Mouse (Mus musculus): ENCODE measurements around the gene Nyx. TPM values are rescaled to one million over a fixed set of nuclear protein-coding genes. Genes with fewer than 3 reads are reported as not detected.

Gene Nyx
- polyA plus RNA-seq, 1 experiment = not detected

- TF ChIP-seq POLR2A (IDR thresholded peaks at IDR 0.05; ENCODE audit: borderline replicate concordance, control insufficient read depth, low read depth, low read length) (no peak), CTCF (IDR thresholded peaks at IDR 0.05; ENCODE audit: control insufficient read depth, insufficient read depth, low read length) (no peak)
- Histone ChIP-seq H3K4me1 (ENCODE audit: control insufficient read depth, insufficient read depth, low read length) (peaks cover 1% of the 10 kb centered on the region; the same call in 1 of the 2 replicates), H3K4me3 (replicated peaks; ENCODE audit: control insufficient read depth, low read depth, low read length) (no peak overlapping the region), H3K27ac (ENCODE audit: control insufficient read depth, insufficient read depth, low read depth, low read length, poor library complexity) (no peak overlapping the region)
- WGBS = 72% methylated on average over 7 of the region's 7 CpGs
These were observed 37.0 kb downstream of the Nyx start for GRCm38 (mm10) chrX:13502862-13503375.

GRCm38 (mm10) chrX:13504389-13504788 lies 38.5 kb downstream of the Nyx start:
- Histone ChIP-seq H3K27ac (ENCODE audit: control insufficient read depth, insufficient read depth, low read depth, low read length, poor library complexity) (no peak overlapping the region), H3K4me1 (ENCODE audit: control insufficient read depth, insufficient read depth, low read length) (peaks cover 1% of the 10 kb centered on the region; the same call in 1 of the 2 replicates), H3K4me3 (replicated peaks; ENCODE audit: control insufficient read depth, low read depth, low read length) (no peak overlapping the region)
- no peak for TF ChIP-seq POLR2A (IDR thresholded peaks at IDR 0.05; ENCODE audit: borderline replicate concordance, control insufficient read depth, low read depth, low read length)
- no peak for TF ChIP-seq CTCF (IDR thresholded peaks at IDR 0.05; ENCODE audit: control insufficient read depth, insufficient read depth, low read length)
- WGBS = 52% methylated on average over 7 of the region's 7 CpGs

DNA sequence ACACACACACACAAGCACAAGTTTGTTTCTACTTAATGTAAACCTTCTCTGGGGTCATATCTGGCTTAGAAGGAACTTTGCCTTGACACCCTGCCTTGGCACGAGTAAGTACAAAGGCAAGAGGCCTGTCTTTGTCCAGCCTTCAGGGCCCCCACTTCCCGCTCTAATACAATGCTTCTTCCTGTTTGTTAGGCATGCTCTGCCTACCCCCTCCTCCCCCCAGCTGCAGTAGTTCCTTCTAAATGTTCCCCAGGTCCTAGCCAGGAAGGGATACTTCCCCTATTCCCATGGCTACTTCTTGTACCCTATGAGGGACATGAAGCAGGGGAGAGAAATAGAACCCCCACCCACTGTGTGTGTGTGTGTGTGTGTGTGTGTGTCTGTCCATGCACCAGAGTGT lies 40.5 kb downstream of the Nyx start:
- WGBS = 52% methylated on average over 2 of the region's 2 CpGs
- peaks cover 1% of the 10 kb centered on the region; the same call in 1 of the 2 replicates for H3K4me1 ChIP-seq (ENCODE audit: control insufficient read depth, insufficient read depth, low read length)
- no peak overlapping the region for H3K4me3 ChIP-seq (replicated peaks; ENCODE audit: control insufficient read depth, low read depth, low read length)
- TF ChIP-seq POLR2A (IDR thresholded peaks at IDR 0.05; ENCODE audit: borderline replicate concordance, control insufficient read depth, low read depth, low read length) (no peak), CTCF (IDR thresholded peaks at IDR 0.05; ENCODE audit: control insufficient read depth, insufficient read depth, low read length) (no peak)
- no peak overlapping the region for H3K27ac ChIP-seq (ENCODE audit: control insufficient read depth, insufficient read depth, low read depth, low read length, poor library complexity)

DNA sequence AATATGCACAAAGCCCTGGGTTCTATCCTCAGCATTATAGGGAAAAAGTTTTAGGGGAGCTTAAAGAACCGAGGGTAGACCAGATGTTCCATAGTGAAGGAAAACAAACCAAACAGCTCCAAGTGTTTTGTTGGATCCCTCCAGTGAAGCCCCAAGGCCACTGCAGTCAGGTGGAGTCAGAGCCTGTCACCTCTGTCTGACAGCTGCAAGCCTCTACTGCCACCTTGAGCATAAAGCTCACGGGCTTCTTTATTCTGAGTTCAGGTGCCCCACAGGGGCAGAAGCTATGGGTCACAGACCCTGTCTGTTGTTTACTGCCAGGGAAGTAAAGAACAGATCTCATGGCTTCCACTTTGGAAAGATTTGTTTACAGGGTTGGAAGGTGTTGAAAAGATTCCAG lies 47.2 kb downstream of the Nyx start:
- TF ChIP-seq POLR2A (IDR thresholded peaks at IDR 0.05; ENCODE audit: borderline replicate concordance, control insufficient read depth, low read depth, low read length) = no peak
- TF ChIP-seq CTCF (IDR thresholded peaks at IDR 0.05; ENCODE audit: control insufficient read depth, insufficient read depth, low read length) = peak; percentile 28
- WGBS = 45% methylated on average over 2 of the region's 2 CpGs
- Histone ChIP-seq H3K27ac (ENCODE audit: control insufficient read depth, insufficient read depth, low read depth, low read length, poor library complexity) (no peak overlapping the region), H3K4me1 (ENCODE audit: control insufficient read depth, insufficient read depth, low read length) (peaks cover 3% of the 10 kb centered on the region; the same call in 1 of the 2 replicates), H3K4me3 (replicated peaks; ENCODE audit: control insufficient read depth, low read depth, low read length) (no peak overlapping the region)

DNA sequence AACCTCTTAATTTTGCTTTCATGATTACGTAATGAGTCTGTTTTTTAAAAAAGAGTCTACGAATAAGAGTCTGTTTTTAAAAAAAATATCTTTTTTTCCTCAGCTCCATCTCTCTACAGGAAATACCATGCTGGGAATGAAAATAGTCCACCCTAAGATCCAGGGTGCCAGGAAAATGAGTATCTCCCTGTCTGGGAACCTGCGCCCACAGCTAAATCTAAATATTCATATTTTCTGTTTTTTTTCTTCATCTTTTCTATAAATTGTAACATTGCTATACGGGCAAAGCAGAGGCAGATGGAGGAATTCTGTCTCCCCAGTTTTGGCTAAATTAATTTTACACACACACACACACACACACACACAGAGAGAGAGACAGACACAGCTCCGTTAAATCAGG lies 48.0 kb downstream of the Nyx start:
- WGBS = 83% methylated on average over 5 of the region's 5 CpGs

GRCm38 (mm10) chrX:13516451-13516850 lies 50.5 kb downstream of the Nyx start:
- peaks cover 3% of the 10 kb centered on the region; the same call in 1 of the 2 replicates for H3K4me1 ChIP-seq (ENCODE audit: control insufficient read depth, insufficient read depth, low read length)
- no peak overlapping the region for H3K4me3 ChIP-seq (replicated peaks; ENCODE audit: control insufficient read depth, low read depth, low read length)
- WGBS = 29% methylated on average over 6 of the region's 6 CpGs
- TF ChIP-seq CTCF (IDR thresholded peaks at IDR 0.05; ENCODE audit: control insufficient read depth, insufficient read depth, low read length) (no peak), POLR2A (IDR thresholded peaks at IDR 0.05; ENCODE audit: borderline replicate concordance, control insufficient read depth, low read depth, low read length) (no peak)
- H3K27ac ChIP-seq (ENCODE audit: control insufficient read depth, insufficient read depth, low read depth, low read length, poor library complexity) = no peak overlapping the region

More for the DNA sequence above, 48.0 kb downstream of the Nyx start:
- TF ChIP-seq CTCF (IDR thresholded peaks at IDR 0.05; ENCODE audit: control insufficient read depth, insufficient read depth, low read length) (no peak), POLR2A (IDR thresholded peaks at IDR 0.05; ENCODE audit: borderline replicate concordance, control insufficient read depth, low read depth, low read length) (no peak)
- no peak overlapping the region for H3K27ac ChIP-seq (ENCODE audit: control insufficient read depth, insufficient read depth, low read depth, low read length, poor library complexity)
- H3K4me1 ChIP-seq (ENCODE audit: control insufficient read depth, insufficient read depth, low read length) = peaks cover 3% of the 10 kb centered on the region; the same call in 1 of the 2 replicates
- no peak overlapping the region for H3K4me3 ChIP-seq (replicated peaks; ENCODE audit: control insufficient read depth, low read depth, low read length)

- no peak overlapping the region for H3K27ac ChIP-seq (ENCODE audit: control insufficient read depth, insufficient read depth, low read depth, low read length, poor library complexity)
- WGBS = 41% methylated on average over 10 of the region's 10 CpGs
- TF ChIP-seq CTCF (IDR thresholded peaks at IDR 0.05; ENCODE audit: control insufficient read depth, insufficient read depth, low read length) (no peak), POLR2A (IDR thresholded peaks at IDR 0.05; ENCODE audit: borderline replicate concordance, control insufficient read depth, low read depth, low read length) (no peak)
These were observed 52.1 kb downstream of the Nyx start for GRCm38 (mm10) chrX:13518019-13518418.

GRCm38 (mm10) chrX:13518781-13519407 lies 53.0 kb downstream of the Nyx start:
- no peak for TF ChIP-seq CTCF (IDR thresholded peaks at IDR 0.05; ENCODE audit: control insufficient read depth, insufficient read depth, low read length)
- no peak for TF ChIP-seq POLR2A (IDR thresholded peaks at IDR 0.05; ENCODE audit: borderline replicate concordance, control insufficient read depth, low read depth, low read length)
- Histone ChIP-seq H3K27ac (ENCODE audit: control insufficient read depth, insufficient read depth, low read depth, low read length, poor library complexity) (no peak overlapping the region), H3K4me1 (ENCODE audit: control insufficient read depth, insufficient read depth, low read length) (peaks cover 3% of the 10 kb centered on the region; the same call in 1 of the 2 replicates), H3K4me3 (replicated peaks; ENCODE audit: control insufficient read depth, low read depth, low read length) (no peak overlapping the region)
- 66% methylated on average over 4 of the region's 4 CpGs for WGBS

More at GRCm38 (mm10) chrX:13518019-13518418, 52.1 kb downstream of the Nyx start:
- Histone ChIP-seq H3K4me1 (ENCODE audit: control insufficient read depth, insufficient read depth, low read length) (peaks cover 3% of the 10 kb centered on the region; the same call in 1 of the 2 replicates), H3K4me3 (replicated peaks; ENCODE audit: control insufficient read depth, low read depth, low read length) (no peak overlapping the region)

Data from bone marrow, adult 2 months (tissue).